Mouse (Mus musculus): ENCODE measurements at regions not wholly inside any gene's neighbourhood (a gene's known extent, or its start where the extent isn't known, plus 50 kb on each side); places are given as distances from the start of the nearest gene placed in this dataset.

DNA sequence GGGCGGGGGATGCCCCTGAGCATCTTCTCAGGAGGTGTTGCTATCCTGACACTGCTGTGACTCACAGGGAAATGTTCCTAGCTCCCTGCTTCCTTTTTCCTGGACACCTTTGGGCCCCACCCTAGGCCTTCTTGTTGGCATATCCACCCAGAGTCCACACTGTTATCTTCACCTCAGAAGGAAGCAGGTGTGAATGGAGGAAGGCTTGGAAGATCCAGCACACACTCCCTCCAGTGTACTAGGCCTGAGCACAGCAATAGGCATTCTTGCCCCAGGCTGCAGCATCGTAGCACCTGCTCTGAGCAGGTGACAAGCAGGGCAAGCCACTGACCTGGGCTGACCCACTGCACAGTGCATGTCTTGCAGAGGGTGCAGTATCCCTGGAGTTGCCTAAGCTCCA is 172.6 kb upstream of the Klf3 start:
- DNase-seq (no peak), ATAC-seq (ENCODE audit: low read depth) (peak; percentile 41; the same call in 1 of the 2 replicates)
- no peaks in the 10 kb centered on the region for H3K9me3 ChIP-seq (replicated peaks)
- H3K27me3 ChIP-seq: peaks cover 16% of the 10 kb centered on the region
- no peaks in the 10 kb centered on the region for H3K36me3 ChIP-seq
- H3K4me3 ChIP-seq (replicated peaks): no peak overlapping the region
- peaks cover 37% of the 10 kb centered on the region for H3K4me1 ChIP-seq (replicated peaks)
- H3K4me2 ChIP-seq: no peak overlapping the region
- WGBS (ENCODE audit: insufficient replicate concordance): 84% methylated on average over 2 of the region's 2 CpGs
- no peak overlapping the region for H3K27ac ChIP-seq
- H3K9ac ChIP-seq: no peak overlapping the region

DNA sequence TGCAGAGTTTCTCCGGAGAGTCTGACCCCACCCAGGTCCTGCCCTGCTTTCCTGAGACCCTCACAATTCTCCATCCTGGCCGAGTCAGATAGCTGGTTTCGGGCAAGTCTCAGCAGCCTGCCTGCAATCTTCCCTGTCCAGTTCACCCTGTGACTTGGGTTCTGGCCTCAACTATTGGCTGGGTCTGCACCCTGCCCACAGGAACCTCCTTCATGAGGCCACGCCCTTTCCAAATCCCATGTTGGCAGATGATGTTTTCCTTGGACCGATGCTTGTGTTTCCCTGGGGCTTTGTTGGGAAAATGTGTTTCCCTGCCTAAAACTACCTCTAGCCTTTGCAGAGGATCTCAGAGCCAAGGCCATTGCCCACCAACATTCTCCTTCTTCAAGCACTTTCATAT is 171.0 kb upstream of the Klf3 start:
- Histone ChIP-seq H3K27ac (no peak overlapping the region), H3K4me1 (replicated peaks) (peaks cover 38% of the 10 kb centered on the region), H3K9me3 (replicated peaks) (no peaks in the 10 kb centered on the region), H3K4me2 (no peak overlapping the region), H3K9ac (no peak overlapping the region), H3K36me3 (no peaks in the 10 kb centered on the region), H3K4me3 (replicated peaks) (no peak overlapping the region), H3K27me3 (peaks cover 2% of the 10 kb centered on the region; the same call in 1 of the 2 replicates)
- WGBS (ENCODE audit: insufficient replicate concordance): 68% methylated on average over 5 of the region's 5 CpGs
- ATAC-seq (ENCODE audit: low read depth) (no peak), DNase-seq (no peak)

DNA sequence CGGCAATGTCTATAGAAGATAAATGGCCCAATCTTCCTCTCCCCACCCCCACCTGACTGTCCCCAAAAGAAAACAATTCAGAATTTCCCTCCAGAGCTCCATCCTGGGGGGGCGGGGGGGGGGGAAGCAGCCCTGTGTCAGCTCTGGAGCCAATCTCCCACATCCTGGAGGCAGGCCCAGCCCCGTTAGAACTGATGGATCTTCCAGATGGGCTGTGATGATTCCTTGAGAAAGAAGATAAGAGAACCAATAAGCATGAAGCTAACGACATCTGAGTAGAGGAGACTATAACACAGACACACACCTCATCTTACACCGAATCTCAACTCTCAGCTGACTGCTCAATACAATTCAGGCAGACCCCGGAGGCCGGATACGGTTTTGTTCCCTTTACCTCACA is 169.2 kb upstream of the Klf3 start:
- Histone ChIP-seq H3K9me3 (replicated peaks) (no peaks in the 10 kb centered on the region), H3K9ac (no peak overlapping the region), H3K4me3 (replicated peaks) (no peak overlapping the region), H3K36me3 (no peaks in the 10 kb centered on the region), H3K4me1 (replicated peaks) (peaks cover 38% of the 10 kb centered on the region), H3K27me3 (no peaks in the 10 kb centered on the region), H3K27ac (no peak overlapping the region), H3K4me2 (no peak overlapping the region)
- DNase-seq (no peak), ATAC-seq (ENCODE audit: low read depth) (no peak)
- 61% methylated on average over 8 of the region's 8 CpGs for WGBS (ENCODE audit: insufficient replicate concordance)

DNA sequence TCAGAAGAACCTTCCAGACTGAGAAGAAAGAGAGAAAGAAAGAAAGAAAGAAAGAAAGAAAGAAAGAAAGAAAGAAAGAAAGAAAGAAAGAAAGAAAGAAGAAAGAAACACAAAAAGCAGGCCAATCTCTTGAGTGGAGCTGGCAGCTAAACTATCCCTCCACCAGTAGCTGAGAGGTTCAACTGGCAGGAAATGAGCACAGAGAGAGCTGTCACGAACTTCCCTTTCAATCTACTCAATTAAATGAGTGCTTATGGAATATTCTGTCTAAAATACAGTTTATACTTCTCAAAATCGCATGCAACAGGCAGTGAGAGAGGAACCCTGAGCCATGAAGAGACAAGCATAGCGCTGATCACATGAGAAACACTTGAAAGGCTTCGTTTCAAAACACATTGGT is 168.5 kb upstream of the Klf3 start:
- Histone ChIP-seq H3K27me3 (no peaks in the 10 kb centered on the region), H3K36me3 (no peaks in the 10 kb centered on the region), H3K4me3 (replicated peaks) (no peak overlapping the region), H3K4me1 (replicated peaks) (peaks cover 32% of the 10 kb centered on the region), H3K9me3 (replicated peaks) (no peaks in the 10 kb centered on the region), H3K4me2 (no peak overlapping the region), H3K27ac (peak overlapping the region; percentile 5; the same call in 1 of the 2 replicates), H3K9ac (no peak overlapping the region)
- ATAC-seq (ENCODE audit: low read depth): no peak
- 51% methylated on average over 4 of the region's 4 CpGs for WGBS (ENCODE audit: insufficient replicate concordance)
- no peak for DNase-seq

DNA sequence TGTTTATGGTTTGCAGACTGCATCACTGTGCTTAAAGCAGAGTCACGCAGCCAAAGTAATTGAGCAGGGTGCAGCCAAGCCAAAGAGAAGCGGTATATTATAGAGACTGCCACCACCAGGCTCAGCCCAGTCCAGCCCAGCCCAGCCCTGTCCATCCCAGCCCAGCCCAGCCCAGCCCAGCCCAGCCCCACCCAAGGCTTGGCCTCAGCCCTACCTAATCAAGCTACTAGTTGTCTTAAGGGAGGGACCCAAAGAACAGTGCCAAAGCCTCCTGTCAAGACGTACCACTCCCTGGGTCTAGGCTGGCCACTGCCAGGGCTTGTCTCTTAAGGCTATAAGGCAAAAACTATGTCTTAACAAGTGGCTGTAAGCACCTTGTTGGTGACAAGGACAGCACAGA is 166.9 kb upstream of the Klf3 start:
- WGBS (ENCODE audit: insufficient replicate concordance): 78% methylated on average over 3 of the region's 3 CpGs
- H3K9ac ChIP-seq: no peak overlapping the region
- peak; percentile 88 for ATAC-seq (ENCODE audit: low read depth)
- no peaks in the 10 kb centered on the region for H3K9me3 ChIP-seq (replicated peaks)
- no peak overlapping the region for H3K4me3 ChIP-seq (replicated peaks)
- DNase-seq: no peak
- H3K4me2 ChIP-seq: peak overlapping the region; percentile 22; the same call in 1 of the 2 replicates
- H3K36me3 ChIP-seq: no peaks in the 10 kb centered on the region
- no peak overlapping the region for H3K27ac ChIP-seq
- H3K4me1 ChIP-seq (replicated peaks): peaks cover 22% of the 10 kb centered on the region
- no peaks in the 10 kb centered on the region for H3K27me3 ChIP-seq

DNA sequence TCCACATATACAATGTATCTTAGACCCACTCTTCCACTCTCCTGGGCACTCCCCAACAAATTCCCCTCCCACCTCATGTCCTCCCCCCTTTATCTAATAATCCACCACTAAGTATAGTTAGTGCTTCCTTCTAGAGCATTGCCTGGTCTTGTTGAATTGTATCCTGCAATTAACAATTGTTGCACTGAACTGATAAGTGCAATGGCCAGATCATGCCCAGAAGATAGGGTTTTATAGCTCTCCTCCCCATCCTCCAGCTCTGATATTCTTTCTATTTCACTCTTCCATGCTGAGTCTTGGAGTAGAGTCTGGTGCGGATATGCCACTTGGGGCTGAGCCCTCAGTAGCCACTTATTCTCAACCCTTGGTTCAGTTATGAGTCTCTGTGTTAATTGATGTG is 159.6 kb upstream of the Klf3 start:
- H3K4me2 ChIP-seq: no peak overlapping the region
- H3K9me3 ChIP-seq (replicated peaks): no peaks in the 10 kb centered on the region
- no peak overlapping the region for H3K4me3 ChIP-seq (replicated peaks)
- no peak overlapping the region for H3K27ac ChIP-seq
- no peaks in the 10 kb centered on the region for H3K36me3 ChIP-seq
- no peaks in the 10 kb centered on the region for H3K27me3 ChIP-seq
- peaks cover 16% of the 10 kb centered on the region for H3K4me1 ChIP-seq (replicated peaks)
- DNase-seq (no peak), ATAC-seq (ENCODE audit: low read depth) (no peak)
- no peak overlapping the region for H3K9ac ChIP-seq
- 98% methylated on average over 1 of the region's 1 CpGs for WGBS (ENCODE audit: insufficient replicate concordance)

DNA sequence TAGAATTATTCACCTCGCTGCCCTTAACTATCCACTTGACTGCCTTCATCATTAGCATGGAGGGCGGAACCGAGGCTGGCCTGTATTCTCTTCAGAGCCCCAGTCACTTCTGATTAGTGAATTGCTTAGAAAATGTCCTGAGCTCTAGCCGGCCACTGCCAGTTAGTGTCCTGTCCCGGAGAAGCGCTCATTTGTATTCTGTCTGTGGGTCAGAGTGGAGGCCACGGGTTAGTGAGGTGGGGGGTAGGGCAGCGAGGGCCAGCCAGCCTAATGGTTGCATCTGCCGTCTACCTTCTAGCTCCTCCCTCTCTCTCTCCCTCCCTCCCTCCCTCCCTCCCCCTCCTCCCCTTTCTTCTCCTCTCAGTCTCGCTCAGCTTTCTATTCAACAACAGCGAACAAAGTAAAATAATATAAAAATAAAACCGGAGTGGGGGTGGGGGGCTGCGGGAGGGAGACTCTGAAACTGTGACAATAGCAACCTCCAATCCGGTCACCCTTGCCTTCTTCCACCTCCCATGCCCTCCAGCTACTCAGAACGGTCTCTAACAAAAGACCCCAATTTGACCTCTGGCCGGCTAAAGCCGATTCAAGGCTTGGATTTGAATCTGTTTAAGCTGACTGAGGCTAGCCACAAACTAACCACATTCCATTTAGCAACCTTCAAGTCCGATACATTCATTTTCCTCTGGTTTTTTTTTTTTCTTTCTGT is 155.6 kb upstream of the Klf3 start:
- peak; percentile 30 for DNase-seq

DNA sequence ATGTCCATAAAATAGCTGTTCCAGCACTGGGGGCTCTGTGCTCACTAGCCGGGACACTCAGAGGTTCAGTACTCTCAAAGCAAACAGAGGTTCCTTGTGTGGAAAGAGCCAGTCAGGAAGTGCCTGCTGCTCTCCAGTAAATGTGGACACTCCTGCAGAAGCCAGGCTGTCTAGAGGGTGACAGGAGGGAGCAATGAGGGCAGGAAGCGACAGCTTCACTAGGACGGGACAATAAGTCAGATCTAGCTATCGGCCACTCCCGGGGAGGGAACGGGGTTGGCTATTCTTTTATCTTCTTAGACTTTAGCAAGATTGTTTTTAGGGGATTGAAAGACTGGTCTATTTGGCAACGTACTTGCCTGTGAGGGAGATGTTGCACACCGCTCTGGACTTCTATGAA is 154.7 kb upstream of the Klf3 start:
- WGBS (ENCODE audit: insufficient replicate concordance): 13% methylated on average over 8 of the region's 8 CpGs
- H3K4me3 ChIP-seq (replicated peaks): no peak overlapping the region
- peak; percentile 16 for DNase-seq
- peaks cover 30% of the 10 kb centered on the region for H3K4me1 ChIP-seq (replicated peaks)
- H3K36me3 ChIP-seq: no peaks in the 10 kb centered on the region
- H3K27me3 ChIP-seq: no peaks in the 10 kb centered on the region
- H3K4me2 ChIP-seq: peak overlapping the region; percentile 73
- H3K27ac ChIP-seq: 0 out of 2 replicates have a peak overlapping the region, but pooled peaks have one; percentile 37
- no peaks in the 10 kb centered on the region for H3K9me3 ChIP-seq (replicated peaks)
- H3K9ac ChIP-seq: peak overlapping the region; percentile 60
- ATAC-seq (ENCODE audit: low read depth): peak; percentile 39; the same call in 1 of the 2 replicates

More for the DNA sequence above, 155.6 kb upstream of the Klf3 start:
- 3% methylated on average over 18 of the region's 18 CpGs for WGBS (ENCODE audit: insufficient replicate concordance)
- Histone ChIP-seq H3K9ac (peak overlapping the region; percentile 61), H3K27ac (peak overlapping the region; percentile 32; the same call in 1 of the 2 replicates), H3K27me3 (no peaks in the 10 kb centered on the region), H3K4me3 (replicated peaks) (peak overlapping the region; percentile 51), H3K36me3 (no peaks in the 10 kb centered on the region), H3K9me3 (replicated peaks) (no peaks in the 10 kb centered on the region), H3K4me1 (replicated peaks) (peaks cover 30% of the 10 kb centered on the region), H3K4me2 (peak overlapping the region; percentile 73)
- ATAC-seq (ENCODE audit: low read depth): peak; percentile 73

DNA sequence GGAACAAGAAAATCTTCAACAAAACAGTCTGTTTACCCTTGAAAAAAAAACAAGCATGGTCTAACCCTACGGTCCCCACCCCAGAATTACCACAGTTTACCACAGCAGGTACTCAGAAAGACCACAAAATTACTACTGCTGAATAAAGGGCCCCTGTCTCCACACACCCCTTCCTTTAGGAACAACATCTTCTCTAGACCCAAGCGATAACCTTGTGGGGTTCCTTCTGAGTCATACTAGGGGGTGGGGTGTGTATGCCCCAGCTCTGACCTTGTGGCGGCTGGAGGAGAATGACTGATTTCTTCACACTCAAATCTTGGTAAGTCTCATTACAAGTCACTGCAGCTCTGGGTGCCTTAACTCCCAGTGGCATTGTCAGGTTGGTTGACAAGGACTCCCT is 151.8 kb upstream of the Klf3 start:
- H3K27me3 ChIP-seq: no peaks in the 10 kb centered on the region
- no peak for ATAC-seq (ENCODE audit: low read depth)
- H3K9ac ChIP-seq: no peak overlapping the region
- H3K9me3 ChIP-seq (replicated peaks): no peaks in the 10 kb centered on the region
- H3K4me2 ChIP-seq: no peak overlapping the region
- H3K4me3 ChIP-seq (replicated peaks): no peak overlapping the region
- DNase-seq: no peak
- no peaks in the 10 kb centered on the region for H3K36me3 ChIP-seq
- 54% methylated on average over 3 of the region's 3 CpGs for WGBS (ENCODE audit: insufficient replicate concordance)
- H3K27ac ChIP-seq: no peak overlapping the region
- H3K4me1 ChIP-seq (replicated peaks): peaks cover 30% of the 10 kb centered on the region

DNA sequence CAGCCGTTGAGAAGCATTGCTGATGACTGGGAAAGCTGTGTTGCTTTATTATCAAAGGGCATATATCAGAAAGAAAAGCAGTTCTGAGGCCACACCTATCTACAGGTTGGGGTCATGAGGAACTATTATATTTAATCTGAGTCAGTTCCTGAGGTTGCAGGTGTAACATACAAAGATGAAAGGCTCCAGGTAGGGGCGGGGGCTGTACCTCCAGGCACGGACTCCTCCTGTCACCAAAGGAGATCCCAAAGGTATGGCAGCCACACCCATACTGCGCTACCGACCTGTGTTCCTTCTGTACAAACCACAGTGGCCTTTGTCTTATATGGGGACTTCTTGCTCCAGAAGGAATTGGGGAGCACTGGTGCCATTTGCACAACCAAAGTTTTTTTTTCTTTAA is 149.4 kb upstream of the Klf3 start:
- Histone ChIP-seq H3K9ac (no peak overlapping the region), H3K4me2 (no peak overlapping the region), H3K4me3 (replicated peaks) (no peak overlapping the region), H3K27ac (no peak overlapping the region), H3K27me3 (no peaks in the 10 kb centered on the region), H3K4me1 (replicated peaks) (peaks cover 12% of the 10 kb centered on the region), H3K9me3 (replicated peaks) (no peaks in the 10 kb centered on the region), H3K36me3 (no peaks in the 10 kb centered on the region)
- no peak for ATAC-seq (ENCODE audit: low read depth)
- no peak for DNase-seq
- 73% methylated on average over 5 of the region's 5 CpGs for whole genome bisulfite sequencing (ENCODE audit: insufficient replicate concordance)

DNA sequence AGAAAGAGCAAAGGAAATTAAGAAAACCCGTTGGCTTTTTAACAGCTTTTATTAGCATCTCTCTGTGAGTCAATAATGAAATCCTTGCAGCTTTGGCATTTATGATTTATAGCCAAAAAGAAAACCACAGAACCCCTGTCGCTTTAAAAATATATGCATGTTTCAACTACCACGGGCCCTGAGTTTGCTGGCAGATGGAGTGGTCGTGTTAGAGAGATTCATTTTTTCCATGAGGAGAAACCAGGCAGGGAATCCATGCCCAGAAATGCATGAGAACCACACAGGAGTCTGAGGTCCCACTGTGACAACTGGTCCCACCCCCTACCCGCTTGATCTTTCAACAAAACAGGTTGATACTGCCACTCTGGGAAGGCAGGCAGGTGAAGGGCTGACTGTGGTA is 147.9 kb upstream of the Klf3 start:
- no peak overlapping the region for H3K9ac ChIP-seq
- WGBS (ENCODE audit: insufficient replicate concordance): 59% methylated on average over 5 of the region's 5 CpGs
- no peaks in the 10 kb centered on the region for H3K9me3 ChIP-seq (replicated peaks)
- H3K27ac ChIP-seq: no peak overlapping the region
- H3K4me1 ChIP-seq (replicated peaks): peaks cover 7% of the 10 kb centered on the region
- no peaks in the 10 kb centered on the region for H3K27me3 ChIP-seq
- no peaks in the 10 kb centered on the region for H3K36me3 ChIP-seq
- no peak overlapping the region for H3K4me2 ChIP-seq
- ATAC-seq (ENCODE audit: low read depth) (no peak), DNase-seq (no peak)
- no peak overlapping the region for H3K4me3 ChIP-seq (replicated peaks)

DNA sequence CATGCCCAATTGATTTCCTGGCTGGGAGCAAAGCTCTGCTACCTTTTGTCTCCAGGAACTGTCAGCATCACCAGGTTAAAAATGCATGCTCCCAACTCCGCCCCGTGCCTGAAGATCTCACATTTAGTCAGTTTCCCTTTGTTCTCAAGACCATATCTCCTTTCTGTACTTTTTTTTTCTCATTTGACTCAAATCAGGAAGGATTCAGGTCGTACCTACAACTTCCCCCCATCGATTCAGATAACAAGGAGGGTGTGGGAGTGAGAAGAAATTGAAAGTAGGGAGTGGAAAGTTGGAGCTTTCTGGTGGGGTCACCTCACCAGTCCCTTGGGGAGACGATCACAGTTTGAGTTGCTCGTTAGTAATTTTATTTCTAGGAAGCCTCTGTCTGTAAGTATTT is 141.2 kb upstream of the Klf3 start:
- Histone ChIP-seq H3K9me3 (replicated peaks) (no peaks in the 10 kb centered on the region), H3K4me3 (replicated peaks) (no peak overlapping the region), H3K27ac (no peak overlapping the region), H3K4me2 (no peak overlapping the region), H3K9ac (no peak overlapping the region), H3K4me1 (replicated peaks) (peaks cover 29% of the 10 kb centered on the region), H3K27me3 (peaks cover 5% of the 10 kb centered on the region; the same call in 1 of the 2 replicates), H3K36me3 (no peaks in the 10 kb centered on the region)
- WGBS (ENCODE audit: insufficient replicate concordance): 37% methylated on average over 6 of the region's 6 CpGs
- DNase-seq (no peak), ATAC-seq (ENCODE audit: low read depth) (no peak)

Measured in liver, embryonic 13.5 days (tissue).